Mouse (Mus musculus): ENCODE measurements around the gene Otud5.

GRCm38 (mm10) chrX:7898211-7898610 lies 57.0 kb downstream of the Otud5 start:
- TF ChIP-seq EP300 (IDR thresholded peaks at IDR 0.05; ENCODE audit: low read depth) (no peak), CTCF (IDR thresholded peaks at IDR 0.05; ENCODE audit: low read depth) (no peak)

Data from liver, postnatal 0 days (tissue).